Mouse (Mus musculus): ENCODE measurements around the gene Ascl5.

Gene Ascl5

GRCm38 (mm10) chr1:136051013-136051315 lies 360 bp downstream of the Ascl5 start:
- peak; percentile 7 for DNase-seq (ENCODE audit: low read depth, low spot score)

- DNase-seq (ENCODE audit: low read depth, low spot score): no peak
Measured at GRCm38 (mm10) chr1:136051465-136051864, 861 bp downstream of the Ascl5 start.

GRCm38 (mm10) chr1:136052547-136052946 lies 1.9 kb downstream of the Ascl5 start, which contains the start of gene Cacna1s:
Cacna1s (plus strand) TSS chr1:136052750.
- no peak for DNase-seq (ENCODE audit: low read depth, low spot score)

GRCm38 (mm10) chr1:136055771-136056170 lies 5.2 kb downstream of the Ascl5 start:
- no peak for DNase-seq (ENCODE audit: low read depth, low spot score)

- DNase-seq (ENCODE audit: low read depth, low spot score): no peak
Measured at GRCm38 (mm10) chr1:136058594-136058993, 8.0 kb downstream of the Ascl5 start.

- no peak for DNase-seq (ENCODE audit: low read depth, low spot score)
Measured at GRCm38 (mm10) chr1:136061041-136061789, 10.6 kb downstream of the Ascl5 start.

GRCm38 (mm10) chr1:136061790-136062141 lies 11.2 kb downstream of the Ascl5 start:
- no peak for DNase-seq (ENCODE audit: low read depth, low spot score)

- no peak for DNase-seq (ENCODE audit: low read depth, low spot score)
Measured at GRCm38 (mm10) chr1:136063991-136064390, 13.4 kb downstream of the Ascl5 start.

GRCm38 (mm10) chr1:136066621-136067020 lies 16.0 kb downstream of the Ascl5 start:
- DNase-seq (ENCODE audit: low read depth, low spot score): no peak

- DNase-seq (ENCODE audit: low read depth, low spot score): no peak
Measured at GRCm38 (mm10) chr1:136067579-136067978, 17.0 kb downstream of the Ascl5 start.

GRCm38 (mm10) chr1:136076086-136076485 lies 25.5 kb downstream of the Ascl5 start:
- no peak for DNase-seq (ENCODE audit: low read depth, low spot score)

GRCm38 (mm10) chr1:136077656-136078055 lies 27.1 kb downstream of the Ascl5 start:
- DNase-seq (ENCODE audit: low read depth, low spot score): no peak

- DNase-seq (ENCODE audit: low read depth, low spot score): no peak
Measured at GRCm38 (mm10) chr1:136081161-136081560, 30.6 kb downstream of the Ascl5 start.

- no peak for DNase-seq (ENCODE audit: low read depth, low spot score)
Measured at GRCm38 (mm10) chr1:136085988-136086685, 35.5 kb downstream of the Ascl5 start.

- DNase-seq (ENCODE audit: low read depth, low spot score): no peak
Measured at GRCm38 (mm10) chr1:136089368-136090165, 39.0 kb downstream of the Ascl5 start.

GRCm38 (mm10) chr1:136093726-136094125 lies 43.1 kb downstream of the Ascl5 start:
- no peak for DNase-seq (ENCODE audit: low read depth, low spot score)

- no peak for DNase-seq (ENCODE audit: low read depth, low spot score)
Measured at GRCm38 (mm10) chr1:136094807-136095206, 44.2 kb downstream of the Ascl5 start.
